Mouse (Mus musculus) embryo, embryonic 11 days (tissue): Measurements from ENCODE around the gene Zfp423.
A peak's percentile ranks its signal among the peaks of the same experiment; 100 is the strongest.

ENCODE experiments used
- DNase-seq: peaks from one replicate; pipeline ENCODE4 v3.0.0-alpha.2; 2015

Gene Zfp423

DNA sequence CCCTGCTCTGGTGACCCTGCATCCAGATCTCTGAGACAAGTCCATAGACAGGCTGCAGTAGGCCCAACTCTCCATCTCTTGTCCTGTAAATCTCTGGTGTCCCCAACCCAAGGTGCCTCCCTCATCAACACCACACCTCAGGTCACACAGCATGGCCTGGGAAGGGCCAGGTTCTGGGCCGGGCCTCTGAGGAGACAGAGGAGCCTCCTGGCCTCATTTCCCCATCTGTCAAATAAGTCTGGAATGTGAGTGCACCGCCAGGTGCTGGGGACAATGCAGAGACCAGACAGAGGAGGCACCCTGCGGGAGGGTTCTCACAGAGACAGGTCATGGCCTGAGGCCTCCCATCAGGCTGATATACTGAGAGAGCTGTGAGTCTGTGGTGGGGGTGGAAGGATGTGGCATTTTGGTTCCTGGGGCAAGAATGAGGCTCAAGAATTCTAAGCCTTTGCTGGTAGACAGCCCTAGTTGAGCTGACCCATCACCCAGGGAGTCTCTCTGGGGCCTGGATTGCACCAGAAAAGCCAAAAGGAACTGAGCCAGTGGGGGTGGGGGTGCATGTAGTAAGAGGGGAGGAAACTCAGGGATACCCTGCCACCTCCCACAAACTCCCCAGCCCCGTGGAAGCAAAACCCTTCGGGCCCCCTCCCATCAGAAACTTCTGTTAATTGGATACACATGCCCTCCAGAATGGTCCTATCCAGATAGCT, 15.0 kb downstream of the Zfp423 start:
- DNase-seq: peak; percentile 52

DNA sequence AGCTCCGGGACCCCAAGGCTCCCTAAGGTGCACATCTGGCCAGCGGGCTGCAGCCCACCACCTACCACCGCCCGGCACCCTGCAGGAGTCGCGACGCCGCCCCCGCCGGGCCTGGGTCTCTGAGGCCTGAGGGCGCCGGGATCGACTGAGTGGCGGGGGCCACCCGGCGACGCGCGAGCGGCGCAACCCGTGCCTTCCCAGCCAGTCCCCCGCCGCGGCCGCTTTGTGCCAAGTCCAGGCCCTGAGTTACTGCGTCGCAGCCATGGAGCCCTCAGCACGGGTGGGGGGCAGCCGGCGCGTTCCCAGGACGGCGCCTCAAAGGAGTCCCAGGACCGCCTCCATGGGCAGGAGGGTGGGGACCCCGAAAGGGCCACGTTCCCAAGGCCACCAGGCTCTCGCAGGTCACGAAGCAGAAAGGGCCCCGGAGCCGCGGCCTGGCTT, 15.7 kb downstream of the Zfp423 start:
- DNase-seq: peak; percentile 67

DNA sequence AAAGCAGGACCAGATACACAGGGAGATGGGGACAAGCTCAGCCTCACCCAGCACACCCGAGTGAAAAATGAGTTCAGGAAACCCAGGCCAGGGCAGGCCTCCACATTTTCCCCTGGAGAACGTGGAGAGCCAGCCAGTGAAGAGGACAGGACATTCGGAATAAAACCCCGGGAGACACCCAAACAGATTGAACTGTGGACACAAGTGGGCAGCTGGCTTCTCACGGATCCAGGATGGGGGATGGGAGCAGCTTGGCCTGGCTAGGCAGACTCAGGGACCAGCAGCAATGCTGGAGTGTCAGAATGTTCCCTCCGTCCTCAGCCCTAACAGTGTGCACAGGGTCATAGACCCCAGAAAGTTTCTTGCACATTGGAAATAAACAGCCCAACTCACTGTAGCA, 18.7 kb downstream of the Zfp423 start:
- DNase-seq: peak; percentile 63

DNA sequence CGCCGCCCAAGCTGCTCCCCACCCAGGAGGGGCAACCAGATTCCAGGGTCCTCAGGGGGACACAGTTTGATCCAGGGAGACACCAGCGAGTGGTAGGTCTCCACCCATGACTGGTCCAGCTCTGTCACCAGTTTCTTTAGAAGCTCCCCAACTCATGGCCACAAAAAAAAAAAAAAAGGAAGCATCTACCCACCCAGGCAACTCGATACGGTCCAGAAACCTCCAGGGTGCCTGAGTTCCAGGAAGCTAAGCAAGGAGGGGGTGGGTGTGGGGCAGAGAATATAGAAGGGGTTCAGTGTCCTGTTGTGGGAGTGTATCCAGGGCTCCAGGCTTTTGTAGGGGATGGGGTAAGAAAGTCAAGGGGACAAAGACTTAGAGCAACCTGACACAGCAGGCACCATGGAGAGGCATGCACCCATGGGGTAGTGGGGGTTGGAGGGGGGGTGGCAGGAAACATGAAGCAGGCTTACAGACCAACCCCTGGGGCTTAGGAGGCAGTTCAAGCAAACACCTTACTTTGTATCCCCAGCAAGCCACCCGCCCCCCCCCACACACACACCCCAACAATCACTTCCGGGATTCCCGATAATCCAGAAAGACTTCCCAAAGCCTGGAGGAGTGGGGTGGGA, 20.0 kb downstream of the Zfp423 start:
- no peak for DNase-seq

DNA sequence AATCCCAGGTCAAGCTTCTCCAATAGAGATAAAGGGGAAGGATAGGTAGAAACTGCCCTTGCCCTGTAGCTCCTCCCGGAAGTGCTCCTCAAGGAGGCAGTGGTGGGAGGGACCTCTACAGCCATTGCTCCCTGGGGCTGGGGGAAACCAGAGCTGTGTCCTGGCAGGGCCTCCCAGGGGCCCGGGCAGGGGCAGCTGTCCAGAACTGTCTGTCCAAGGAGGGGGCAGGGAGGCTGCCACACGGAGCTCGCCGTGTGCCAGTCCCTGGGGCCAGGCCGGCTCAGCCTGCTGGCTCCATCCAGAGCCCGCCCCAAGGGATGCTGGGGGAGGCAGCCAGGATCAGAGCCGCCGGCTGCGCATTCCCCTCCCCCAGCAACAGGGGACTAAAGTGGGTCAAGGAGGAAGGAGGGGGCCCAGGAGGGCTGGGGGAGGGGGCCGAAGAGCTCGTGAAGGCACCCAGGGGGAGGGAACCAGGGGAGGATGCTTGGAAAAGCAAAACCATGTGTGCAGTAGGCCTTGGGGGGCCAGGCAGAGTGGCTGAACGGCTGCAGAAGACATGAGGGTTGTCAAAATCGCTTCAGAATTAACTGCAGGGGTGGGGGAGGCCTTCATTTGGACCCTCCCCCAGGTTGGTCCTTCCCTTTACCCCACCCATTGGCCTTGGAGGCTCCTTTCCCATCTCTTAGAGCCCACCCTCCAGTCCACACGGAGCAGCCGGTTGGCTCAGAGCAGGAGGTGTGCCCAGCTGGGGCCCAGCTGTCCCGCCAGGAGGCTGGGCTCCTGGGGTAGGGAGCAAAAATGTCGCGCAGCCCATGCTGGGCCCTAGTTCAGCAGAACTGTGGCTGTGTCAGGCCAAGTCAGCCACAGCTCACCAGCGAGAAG, 20.8 kb downstream of the Zfp423 start:
- peak; percentile 87 for DNase-seq

DNA sequence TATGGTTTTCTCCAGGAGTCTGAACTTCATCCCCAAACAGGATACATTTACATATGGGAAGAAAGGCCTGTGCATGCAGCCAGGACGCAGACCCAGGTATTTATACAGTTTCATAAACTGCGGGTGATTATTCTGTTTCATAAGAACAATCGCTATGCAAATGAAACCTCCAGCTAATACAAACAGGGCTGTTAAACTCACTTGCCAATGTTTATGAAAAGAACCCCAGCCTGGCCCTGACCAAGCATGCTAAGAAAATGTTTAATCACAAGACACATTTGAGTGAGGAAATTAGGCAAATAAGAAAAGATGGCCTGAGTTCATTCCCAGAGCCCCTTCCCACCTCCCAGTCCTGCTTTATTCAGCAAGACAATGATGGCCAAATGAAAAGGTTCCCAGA, 22.2 kb downstream of the Zfp423 start:
- DNase-seq: no peak

DNA sequence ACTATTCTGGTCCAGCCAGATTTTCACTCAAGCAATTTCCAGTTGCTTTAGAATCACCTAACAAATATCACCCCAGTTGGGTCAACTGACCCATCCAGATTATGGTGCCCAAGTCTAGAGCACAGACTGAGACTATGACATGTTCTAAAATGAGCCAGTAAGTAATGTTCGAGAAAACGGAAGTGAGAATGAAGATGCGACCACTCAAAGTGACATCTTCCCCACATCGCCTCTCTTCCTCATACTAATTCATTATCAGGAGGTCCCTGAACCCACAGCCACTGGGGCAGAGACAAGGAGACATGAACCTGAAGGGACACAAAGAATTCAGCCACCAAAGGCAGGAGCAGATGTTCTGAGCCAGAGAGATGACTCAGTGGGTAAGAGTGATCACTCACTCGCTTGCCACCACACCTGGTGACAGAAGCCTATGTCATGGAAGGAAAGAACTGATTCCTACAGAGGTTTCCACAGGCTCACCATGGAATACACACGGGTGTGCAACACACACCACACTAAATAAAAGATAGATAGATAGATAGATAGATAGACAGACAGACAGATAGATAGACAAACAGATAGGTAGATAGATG, 24.2 kb downstream of the Zfp423 start:
- DNase-seq: no peak

DNA sequence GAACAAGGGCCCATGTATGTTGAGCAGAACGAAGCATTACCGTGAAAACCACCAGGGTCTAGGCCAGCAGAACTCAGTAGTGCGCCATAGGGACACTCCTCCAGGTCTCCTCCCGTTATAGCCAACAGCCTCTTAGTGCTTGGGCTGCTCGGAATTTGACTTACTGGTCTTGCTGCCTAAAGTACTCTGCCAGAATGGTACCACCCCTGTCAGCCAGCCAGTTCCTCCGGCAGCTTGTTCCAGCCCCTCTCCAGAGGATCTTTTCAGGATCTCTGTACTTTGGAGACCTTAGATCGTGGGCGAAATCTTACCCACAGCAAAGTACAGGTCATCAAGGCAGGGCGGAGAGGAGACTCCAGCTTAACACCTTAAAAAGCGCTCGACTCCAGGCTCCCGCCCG, 25.2 kb downstream of the Zfp423 start:
- DNase-seq: no peak

DNA sequence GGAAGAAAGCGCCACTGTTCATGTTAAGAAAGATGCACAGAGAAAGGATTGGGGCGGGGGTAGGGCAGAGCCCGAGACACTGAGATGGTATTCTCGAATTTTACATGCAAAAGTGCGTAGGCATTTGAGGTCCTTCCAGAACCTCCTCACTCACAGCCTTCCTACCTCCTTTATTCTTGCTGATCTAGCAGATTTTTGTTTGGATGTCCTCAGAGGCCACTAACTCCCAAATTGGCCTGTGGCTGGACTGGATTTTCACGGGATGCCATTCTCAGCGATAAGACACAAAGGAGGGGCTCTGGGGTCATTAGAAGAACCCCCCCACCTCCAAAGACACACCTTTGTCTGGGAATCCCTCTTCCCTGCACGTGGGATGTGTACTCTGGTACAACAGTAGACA, 25.6 kb downstream of the Zfp423 start:
- DNase-seq: peak; percentile 39

DNA sequence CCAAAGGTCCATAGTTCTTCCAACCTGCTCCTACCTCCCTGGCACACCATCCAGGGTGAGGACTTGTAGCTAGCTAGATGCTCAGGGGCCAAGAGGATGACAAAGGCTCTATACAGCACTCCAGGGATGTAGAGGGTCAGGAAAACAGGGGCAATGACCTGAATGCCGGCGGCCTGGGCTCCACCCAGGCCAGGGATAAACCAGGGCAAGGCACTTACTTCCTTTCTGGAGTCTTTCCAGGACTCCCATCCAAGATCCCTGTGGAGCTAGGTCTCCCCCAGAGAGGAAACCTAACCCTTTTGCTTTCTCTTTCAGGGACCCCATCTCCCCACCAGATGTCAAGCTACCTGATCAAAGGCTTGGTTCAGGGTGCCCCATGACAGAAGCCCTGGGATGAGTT, 30.5 kb downstream of the Zfp423 start:
- no peak for DNase-seq

DNA sequence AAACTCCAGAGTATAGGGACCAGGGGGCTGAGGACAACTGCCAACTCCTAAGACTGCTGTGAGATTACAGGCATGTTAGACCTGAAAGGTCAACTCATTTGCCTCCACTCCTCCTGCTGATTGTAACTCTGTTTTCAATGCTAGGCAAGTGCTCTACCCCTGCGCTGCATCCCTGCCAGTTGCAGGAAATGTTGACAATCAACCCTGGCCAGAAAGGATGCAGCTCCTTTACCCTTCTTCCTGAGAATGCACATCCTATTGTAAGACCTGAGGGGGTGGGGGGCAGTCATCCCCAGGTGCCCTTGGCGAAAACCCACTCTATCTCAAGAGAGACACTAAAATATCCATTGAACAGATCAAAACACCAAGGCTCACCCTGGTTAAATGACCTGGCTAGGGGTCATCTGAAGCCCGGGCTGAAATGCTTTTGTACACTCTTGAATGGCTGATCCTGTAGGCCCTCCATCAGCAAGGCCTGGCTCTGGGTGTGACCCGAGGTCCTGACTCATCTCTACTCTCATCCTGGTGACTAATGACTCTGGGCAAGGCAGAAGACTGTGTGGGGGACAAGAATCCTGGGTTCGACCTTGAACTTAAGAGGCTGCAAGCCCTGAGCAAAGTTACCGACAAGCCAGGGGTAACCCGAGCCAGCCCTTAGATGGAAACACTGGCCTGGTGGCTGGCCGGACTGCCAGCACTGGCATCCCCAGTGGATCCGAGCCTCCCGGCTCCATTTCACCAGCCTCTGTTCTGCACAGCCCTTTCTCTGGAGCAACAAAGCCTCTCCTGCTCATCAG, 32.2 kb downstream of the Zfp423 start:
- DNase-seq: no peak

DNA sequence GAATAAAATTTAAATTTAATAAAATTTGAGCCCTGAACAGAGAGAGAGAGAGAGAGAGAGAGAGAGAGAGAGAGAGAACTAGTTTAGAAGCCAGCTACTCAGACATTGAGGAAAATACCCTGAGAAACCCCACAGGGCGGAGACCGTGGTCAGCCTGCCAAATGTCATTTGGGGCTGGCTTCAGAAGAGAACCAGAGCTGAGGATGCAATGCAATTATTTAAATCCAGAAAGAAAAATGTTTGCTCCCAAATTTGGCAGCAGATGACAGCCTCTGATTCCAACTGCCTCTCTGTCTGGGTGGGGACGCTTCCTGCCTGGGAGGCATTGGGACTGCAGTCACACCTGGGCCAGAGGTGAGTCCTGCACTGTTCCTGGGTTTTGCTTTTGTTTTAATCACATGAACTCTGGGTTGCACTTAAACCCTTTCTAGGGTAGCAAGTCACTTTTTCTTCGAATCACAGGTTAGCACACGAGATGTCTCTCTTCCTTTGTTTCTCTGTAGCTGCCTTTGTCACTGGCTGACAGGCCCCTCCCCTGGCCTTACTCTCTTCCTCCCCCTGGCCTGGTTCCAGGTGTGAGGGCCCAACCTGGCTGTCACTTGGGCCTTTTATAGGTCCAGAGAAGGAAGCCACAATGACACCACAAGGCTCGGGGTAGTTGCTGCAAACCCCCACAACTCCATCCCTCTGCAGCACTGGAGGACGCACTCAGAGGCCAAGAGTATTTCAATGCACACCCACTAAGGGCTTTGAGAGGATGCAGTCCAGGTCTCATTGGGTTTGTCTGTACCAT, 33.1 kb downstream of the Zfp423 start:
- DNase-seq: no peak

DNA sequence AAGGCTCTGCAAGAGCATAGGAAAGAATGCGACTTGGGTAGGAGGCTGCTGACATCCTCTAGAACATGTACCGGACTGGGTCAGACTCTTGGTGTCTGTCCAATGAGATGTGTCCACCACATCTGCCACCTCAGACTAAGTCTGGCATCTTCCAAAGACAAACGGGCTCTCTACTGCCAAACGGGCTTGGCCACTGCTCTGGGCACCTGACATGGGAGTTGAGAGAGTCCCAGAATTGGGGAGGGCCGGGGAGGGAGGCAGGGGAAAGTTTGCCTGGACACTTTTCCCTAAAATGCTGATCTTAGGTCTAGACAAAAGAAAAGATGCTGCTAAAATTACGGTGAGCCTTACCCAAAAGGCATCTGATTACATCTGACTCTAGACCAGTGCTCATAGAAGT, 36.5 kb downstream of the Zfp423 start:
- no peak for DNase-seq

DNA sequence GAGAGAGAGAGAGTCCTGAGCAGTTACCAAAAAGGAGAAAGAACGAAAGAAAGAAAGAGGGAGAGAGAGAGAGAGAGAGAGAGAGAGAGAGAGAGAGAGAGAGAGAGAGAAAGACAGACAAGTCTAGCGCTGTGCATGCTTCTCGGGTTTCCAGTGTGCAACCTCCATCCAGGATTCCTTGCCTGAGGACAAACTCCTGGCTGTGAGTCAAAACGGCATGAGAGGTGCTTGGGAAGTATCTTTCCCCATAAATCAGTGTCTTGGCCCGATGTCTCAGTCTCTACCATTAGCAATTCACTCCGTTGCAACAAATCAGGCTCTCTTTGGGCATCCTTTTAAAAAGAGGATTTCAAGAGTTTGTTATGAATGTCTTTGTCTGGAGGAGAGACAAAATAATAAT, 36.9 kb downstream of the Zfp423 start:
- DNase-seq: no peak

DNA sequence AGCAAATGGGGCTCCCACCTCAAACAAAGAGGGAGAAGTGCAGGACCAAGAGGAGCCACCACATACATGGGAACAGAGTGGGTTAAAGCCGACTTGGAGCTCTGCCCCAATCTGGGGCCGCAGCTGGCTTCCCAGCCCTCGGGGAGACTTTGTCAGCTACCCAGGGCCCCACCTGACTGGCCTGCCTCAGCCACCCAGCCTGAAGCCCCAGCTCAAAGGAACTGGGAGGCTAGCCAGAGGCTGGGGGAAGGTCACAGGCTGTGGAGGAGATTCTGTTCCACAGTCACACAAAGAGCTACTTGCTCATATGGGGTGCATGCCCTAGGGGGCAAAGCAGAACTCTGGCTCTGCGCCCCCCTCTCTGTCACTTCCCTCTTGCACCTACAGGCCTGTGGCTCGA, 41.4 kb downstream of the Zfp423 start:
- DNase-seq: no peak

DNA sequence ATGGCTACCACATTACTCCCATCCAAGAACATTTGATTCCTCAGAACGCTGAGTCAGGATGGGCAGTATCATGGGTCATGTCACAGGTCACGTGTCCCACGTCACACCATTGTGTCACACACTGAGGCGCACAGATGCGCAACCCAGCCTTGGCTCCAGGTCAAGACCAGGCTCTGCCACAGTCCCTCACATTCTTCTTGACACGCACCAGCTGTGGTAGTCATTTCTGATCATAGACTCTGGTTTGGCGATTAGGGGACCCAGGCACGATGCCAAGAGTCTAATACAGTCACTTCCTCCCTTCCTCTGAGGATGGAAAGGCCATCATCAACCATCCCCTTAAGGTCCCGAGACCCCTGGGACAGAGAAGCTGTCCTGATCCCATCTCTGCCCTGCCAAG, 43.6 kb downstream of the Zfp423 start:
- DNase-seq: no peak

DNA sequence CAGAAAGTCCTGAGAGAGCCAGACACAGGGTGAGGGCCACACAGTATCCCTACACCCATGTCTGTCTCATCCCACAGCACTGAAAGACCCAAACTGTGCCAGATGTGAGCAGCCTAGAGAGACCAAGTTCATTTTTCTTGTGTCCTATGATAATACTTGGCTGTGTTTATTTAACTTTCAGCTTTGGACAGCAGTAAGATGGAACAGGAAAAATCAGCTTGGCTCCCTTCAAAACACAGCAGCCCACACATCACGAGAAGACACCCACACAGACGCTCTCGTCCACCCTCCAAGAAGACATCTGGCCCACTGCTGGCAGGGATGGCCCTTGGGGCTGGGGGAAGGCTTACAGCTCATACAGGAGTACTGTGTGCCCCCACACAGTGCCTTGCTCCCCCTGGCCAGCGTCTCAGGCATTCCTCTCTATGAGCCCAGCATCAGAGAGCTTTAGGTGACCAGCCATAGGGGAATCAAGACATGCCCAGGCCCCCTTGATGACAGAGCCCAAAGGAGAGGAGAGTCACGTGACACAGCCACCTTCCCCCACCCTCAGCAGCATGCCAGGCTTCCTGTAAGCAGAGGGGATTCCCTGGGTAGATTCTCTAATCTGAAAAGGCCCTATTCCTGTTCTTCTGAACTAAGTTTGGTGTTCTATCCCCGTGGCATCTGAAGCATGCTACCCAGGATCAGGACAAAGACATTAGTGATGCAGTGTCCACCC, 45.0 kb downstream of the Zfp423 start:
- no peak for DNase-seq

DNA sequence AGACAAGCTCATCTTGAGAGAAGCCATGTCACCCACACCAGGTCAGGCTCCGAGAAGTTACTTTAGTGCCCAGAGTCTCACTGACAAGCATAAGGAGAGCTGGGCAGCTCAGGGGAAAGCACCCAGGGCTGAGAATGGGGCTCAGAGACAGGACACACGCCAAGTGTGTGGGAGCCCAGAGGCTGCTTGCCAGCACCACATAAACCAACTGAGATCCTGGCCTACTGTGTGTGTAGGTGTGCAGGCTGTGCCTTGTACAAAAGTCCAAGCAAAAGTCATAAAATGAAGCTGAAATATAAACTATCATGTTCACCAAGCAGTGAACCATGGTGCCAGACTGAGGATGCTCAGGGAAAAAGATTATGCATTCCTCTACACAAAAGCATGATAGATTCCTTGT, 50.5 kb downstream of the Zfp423 start:
- DNase-seq: no peak

DNA sequence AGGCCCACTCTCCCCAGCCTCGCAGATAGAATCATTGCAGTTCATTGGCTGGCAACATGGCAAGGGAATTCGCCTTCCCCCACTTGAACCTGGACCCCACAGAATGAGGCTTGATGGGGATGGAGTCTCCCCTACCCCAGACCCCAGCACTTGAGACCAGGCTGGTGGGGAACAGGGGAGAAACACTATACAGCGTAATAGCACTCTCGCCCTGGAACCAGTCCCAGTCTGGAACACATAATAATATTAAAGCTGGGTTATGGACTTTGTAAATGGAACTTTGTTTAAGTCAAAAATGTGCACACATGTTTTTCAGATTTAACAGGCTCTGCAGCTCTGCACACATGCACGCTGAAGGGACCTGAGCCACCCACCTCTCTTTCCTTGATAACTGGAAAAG, 54.0 kb downstream of the Zfp423 start:
- DNase-seq: no peak

DNA sequence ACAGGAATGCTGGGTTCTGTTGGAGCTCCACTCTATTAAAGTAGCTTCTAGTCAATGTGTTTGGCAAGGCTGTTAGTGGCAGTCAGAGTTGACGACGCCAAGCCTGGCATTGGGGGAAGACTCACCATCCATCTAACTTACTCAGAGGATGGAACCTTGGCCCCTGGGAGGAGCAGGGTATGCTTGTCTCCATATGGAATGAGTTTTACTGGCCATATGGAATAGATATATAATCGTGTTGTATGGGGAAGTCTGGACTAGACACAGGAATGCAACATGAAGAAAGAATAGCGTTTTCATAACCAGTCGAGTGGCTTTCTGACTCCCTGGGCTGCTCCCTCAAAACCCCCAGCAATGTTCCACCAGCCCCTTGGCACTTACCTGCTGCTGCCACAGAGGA, 55.3 kb downstream of the Zfp423 start:
- no peak for DNase-seq
